Mouse (Mus musculus) neural tube, embryonic 12.5 days (tissue): ENCODE results near the gene Jun. TPM values are rescaled to one million over a fixed set of nuclear protein-coding genes. Genes with fewer than 3 reads are reported as not detected.

Experiments used
- ATAC-seq: fragments of 200-750 bp; cut with Nextera tagmentation; 2 replicates; pipeline ENCODE4 v1.8.0; 2017; ENCODE audit warnings: low read depth, mild to moderate bottlenecking, moderate TSS enrichment, moderate library complexity; ENCODE audit not compliant: low FRiP score
- H3K27ac ChIP-seq: fragments of 300-500 bp; sonication (generic); 2 replicates; pipeline ENCODE4 v1.5.1; 2016
- H3K27me3 ChIP-seq: fragments of 300-500 bp; sonication (generic); replicated peaks from 2 replicates; pipeline ENCODE4 v1.6.1; 2016; ENCODE audit warnings: mild to moderate bottlenecking
- H3K36me3 ChIP-seq: fragments of 300-500 bp; sonication (generic); 2 replicates; pipeline ENCODE4 v1.6.1; 2016; ENCODE audit warnings: mild to moderate bottlenecking
- H3K4me1 ChIP-seq: fragments of 300-500 bp; sonication (generic); 2 replicates; pipeline ENCODE4 v1.6.1; 2016
- H3K4me2 ChIP-seq: fragments of 300-500 bp; sonication (generic); replicated peaks from 2 replicates; pipeline ENCODE4 v1.6.1; 2016; ENCODE audit warnings: mild to moderate bottlenecking
- H3K4me3 ChIP-seq: fragments of 300-500 bp; sonication (generic); 2 replicates; pipeline ENCODE4 v1.5.1; 2016
- H3K9ac ChIP-seq: fragments of 300-500 bp; sonication (generic); 2 replicates; pipeline ENCODE4 v1.6.1; 2016; ENCODE audit warnings: mild to moderate bottlenecking
- H3K9me3 ChIP-seq: fragments of 300-500 bp; sonication (generic); 2 replicates; pipeline ENCODE4 v1.6.1; 2016; ENCODE audit warnings: mild to moderate bottlenecking
- WGBS: fragments of 180-500 bp; shearing (Covaris S2); methylation state at CpG from one replicate; pipeline ENCODE4 v1.1.7; 2016; 5-methylcytosine and 5-hydroxymethylcytosine counted together
- polyA plus RNA-seq: library from polyadenylated mRNA; unstranded; fragments of >200 nt; fragmentation: Nextera tagmentation; extraction: Ambion mirVana; gene quantifications from 2 replicates; pipeline ENCODE4 v1.2.1, GENCODE M21; 2016

Jun gene
- polyA plus RNA-seq: 104 and 109 TPM in 2 replicates

DNA sequence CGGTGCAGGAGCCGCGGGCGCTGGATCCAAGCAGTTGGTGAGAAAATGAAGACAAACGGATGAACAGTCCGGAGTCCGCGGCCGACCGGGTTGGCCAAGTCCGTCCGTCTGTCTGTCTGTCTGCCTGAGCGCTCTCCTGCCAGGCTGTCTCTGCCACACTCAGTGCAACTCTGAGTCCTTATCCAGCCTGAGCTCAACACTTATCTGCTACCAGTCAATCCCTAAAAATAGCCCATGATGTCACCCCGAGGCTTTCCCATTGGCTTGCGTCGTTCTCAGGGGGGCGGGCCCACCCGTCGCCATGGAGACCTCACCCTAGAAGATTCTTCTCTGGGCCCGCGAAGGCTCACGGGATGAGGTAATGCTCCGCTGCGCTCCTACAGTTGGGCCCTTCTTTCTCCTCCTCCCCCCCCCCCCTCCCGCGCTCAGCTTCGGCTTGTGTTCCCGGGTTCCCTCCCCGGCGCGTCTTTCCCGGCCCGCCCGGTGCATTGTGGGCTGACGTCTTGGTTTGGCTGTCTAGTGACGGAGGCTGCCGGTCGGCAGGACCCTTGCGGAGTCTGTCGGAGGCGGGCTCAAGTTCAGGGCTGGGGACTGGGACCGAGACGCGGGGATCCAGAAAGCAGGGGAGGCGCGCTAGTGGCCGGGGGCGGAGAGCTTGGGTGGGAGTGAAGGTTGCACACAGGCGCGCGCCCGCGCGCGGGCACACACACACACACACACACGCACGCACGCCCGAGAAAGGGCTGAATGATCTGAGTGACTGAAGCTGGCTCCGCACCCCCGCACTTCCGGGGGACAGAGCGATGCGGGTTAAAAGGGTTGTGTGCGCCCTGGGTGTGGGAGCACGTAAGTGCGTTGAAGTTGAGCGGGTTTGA, at the start of gene Jun:
TSS of gene Jun (minus strand) at position 198 of the 875 bp plus-strand sequence.
- peak within 1 kb of the TSS; percentile 76 for H3K4me3 ChIP-seq
- peak; percentile 88 for ATAC-seq
- peak within 1 kb of the TSS; percentile 92 for H3K4me2 ChIP-seq
- no peaks in the 10 kb centered on the region for H3K36me3 ChIP-seq
- H3K9me3 ChIP-seq: no peaks in the 10 kb centered on the region
- peaks cover 28% of the 10 kb centered on the region for H3K4me1 ChIP-seq
- H3K9ac ChIP-seq: peak within 1 kb of the TSS; percentile 87
- WGBS: under 1% methylated on average over 68 of the region's 68 CpGs
- peak within 1 kb of the TSS; percentile 94 for H3K27ac ChIP-seq
- no peaks in the 10 kb centered on the region for H3K27me3 ChIP-seq

DNA sequence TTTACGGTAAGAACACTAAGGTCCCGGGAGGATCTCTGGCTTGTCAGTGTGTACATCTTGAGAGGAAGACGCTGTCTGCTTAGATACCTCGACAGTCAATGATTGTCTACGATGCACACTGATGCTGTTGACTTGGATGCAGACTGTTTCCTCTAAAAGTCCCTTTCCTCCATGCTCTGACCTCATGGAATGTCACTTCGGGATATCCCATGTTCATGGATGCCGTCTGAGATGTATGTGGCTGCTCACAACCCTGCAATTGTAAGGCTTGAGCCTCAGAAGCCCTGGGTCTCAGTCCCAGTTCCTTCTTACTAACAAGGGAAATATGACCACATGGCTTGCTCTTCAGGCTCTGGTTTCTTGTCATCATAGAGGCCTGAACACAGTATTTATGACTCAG, 49.7 kb upstream of the Jun start:
- peaks cover 14% of the 10 kb centered on the region for H3K4me1 ChIP-seq
- no peak overlapping the region for H3K9ac ChIP-seq
- H3K27ac ChIP-seq: no peak overlapping the region
- WGBS: 94% methylated on average over 7 of the region's 7 CpGs
- no peak overlapping the region for H3K4me3 ChIP-seq
- ATAC-seq: no peak
- no peak overlapping the region for H3K4me2 ChIP-seq
- H3K36me3 ChIP-seq: no peaks in the 10 kb centered on the region
- H3K9me3 ChIP-seq: no peaks in the 10 kb centered on the region
- no peaks in the 10 kb centered on the region for H3K27me3 ChIP-seq

GRCm38 (mm10) chr4:95100694-95101093, 48.7 kb upstream of the Jun start:
- Histone ChIP-seq H3K9ac (no peak overlapping the region), H3K27me3 (no peaks in the 10 kb centered on the region), H3K9me3 (no peaks in the 10 kb centered on the region), H3K27ac (no peak overlapping the region), H3K4me3 (no peak overlapping the region), H3K4me1 (peaks cover 4% of the 10 kb centered on the region), H3K4me2 (no peak overlapping the region), H3K36me3 (no peaks in the 10 kb centered on the region)
- ATAC-seq: no peak

DNA sequence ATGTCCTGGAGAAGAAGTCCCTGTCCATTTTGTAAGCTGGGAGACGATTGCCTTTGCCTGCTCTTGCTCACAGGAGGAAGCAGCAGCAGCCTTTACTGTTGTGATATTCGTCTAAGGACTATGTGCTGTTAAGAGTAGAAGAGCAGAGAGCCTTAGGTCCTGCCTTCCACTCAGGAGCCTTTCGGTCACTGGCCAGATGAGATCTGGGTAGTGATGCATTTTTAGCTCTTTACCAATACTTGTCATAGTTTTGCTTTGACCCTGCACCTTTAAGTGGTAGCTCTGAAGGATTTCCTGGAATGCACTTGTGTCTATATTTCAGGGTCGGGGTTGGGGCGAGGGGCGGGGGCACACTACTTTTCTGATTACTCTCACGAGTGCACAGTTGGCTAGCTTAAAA, 47.4 kb upstream of the Jun start:
- no peak for ATAC-seq
- 83% methylated on average over 7 of the region's 7 CpGs for WGBS
- H3K27ac ChIP-seq: no peak overlapping the region

GRCm38 (mm10) chr4:95098722-95099097, 46.7 kb upstream of the Jun start:
- no peak overlapping the region for H3K4me3 ChIP-seq
- H3K27me3 ChIP-seq: no peaks in the 10 kb centered on the region
- no peaks in the 10 kb centered on the region for H3K9me3 ChIP-seq
- no peak overlapping the region for H3K9ac ChIP-seq
- no peaks in the 10 kb centered on the region; the same call in 1 of the 2 replicates for H3K4me1 ChIP-seq
- no peak overlapping the region for H3K4me2 ChIP-seq
- WGBS: 59% methylated on average over 5 of the region's 5 CpGs
- no peaks in the 10 kb centered on the region for H3K36me3 ChIP-seq
- H3K27ac ChIP-seq: no peak overlapping the region
- no peak for ATAC-seq

More for the DNA sequence above, 47.4 kb upstream of the Jun start:
- no peak overlapping the region for H3K9ac ChIP-seq
- H3K9me3 ChIP-seq: no peaks in the 10 kb centered on the region
- no peaks in the 10 kb centered on the region for H3K27me3 ChIP-seq
- no peaks in the 10 kb centered on the region for H3K36me3 ChIP-seq
- H3K4me1 ChIP-seq: no peaks in the 10 kb centered on the region; the same call in 1 of the 2 replicates
- no peak overlapping the region for H3K4me3 ChIP-seq
- no peak overlapping the region for H3K4me2 ChIP-seq

GRCm38 (mm10) chr4:95097942-95098721, 46.1 kb upstream of the Jun start:
- Histone ChIP-seq H3K9ac (no peak overlapping the region), H3K27ac (no peak overlapping the region), H3K4me2 (no peak overlapping the region), H3K4me1 (no peaks in the 10 kb centered on the region; the same call in 1 of the 2 replicates), H3K27me3 (no peaks in the 10 kb centered on the region), H3K36me3 (no peaks in the 10 kb centered on the region), H3K9me3 (no peaks in the 10 kb centered on the region), H3K4me3 (no peak overlapping the region)
- no peak for ATAC-seq
- 65% methylated on average over 10 of the region's 10 CpGs for WGBS

GRCm38 (mm10) chr4:95096731-95097130, 44.7 kb upstream of the Jun start:
- no peak overlapping the region for H3K27ac ChIP-seq
- no peaks in the 10 kb centered on the region; the same call in 1 of the 2 replicates for H3K4me1 ChIP-seq
- no peaks in the 10 kb centered on the region for H3K27me3 ChIP-seq
- H3K4me2 ChIP-seq: no peak overlapping the region
- no peak overlapping the region for H3K9ac ChIP-seq
- 80% methylated on average over 2 of the region's 2 CpGs for WGBS
- no peaks in the 10 kb centered on the region for H3K9me3 ChIP-seq
- ATAC-seq: no peak
- no peaks in the 10 kb centered on the region for H3K36me3 ChIP-seq
- H3K4me3 ChIP-seq: no peak overlapping the region

DNA sequence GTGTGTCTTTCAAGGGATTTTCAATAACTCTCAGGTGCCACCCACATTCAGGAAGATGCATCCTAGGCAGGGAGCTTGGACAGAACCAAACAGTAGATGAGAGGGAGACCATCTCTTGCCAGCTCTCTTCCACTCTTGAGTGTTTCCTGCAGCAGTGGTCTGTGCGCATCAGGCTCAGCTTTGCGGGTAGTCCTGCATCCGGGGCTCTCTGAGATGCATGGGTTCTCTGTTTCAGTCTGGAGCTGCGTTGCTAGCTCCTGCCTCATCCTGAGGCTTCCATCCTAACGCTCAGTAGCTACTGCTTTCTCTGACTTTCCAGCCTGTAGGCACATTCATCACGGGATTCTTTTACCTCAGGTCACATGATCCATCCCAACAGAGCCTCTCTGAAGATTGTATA, 43.9 kb upstream of the Jun start:
- Histone ChIP-seq H3K9ac (no peak overlapping the region), H3K9me3 (no peaks in the 10 kb centered on the region), H3K4me1 (no peaks in the 10 kb centered on the region; the same call in 1 of the 2 replicates), H3K27ac (no peak overlapping the region), H3K4me2 (no peak overlapping the region), H3K4me3 (no peak overlapping the region), H3K27me3 (no peaks in the 10 kb centered on the region), H3K36me3 (no peaks in the 10 kb centered on the region)
- 87% methylated on average over 6 of the region's 6 CpGs for WGBS
- no peak for ATAC-seq

DNA sequence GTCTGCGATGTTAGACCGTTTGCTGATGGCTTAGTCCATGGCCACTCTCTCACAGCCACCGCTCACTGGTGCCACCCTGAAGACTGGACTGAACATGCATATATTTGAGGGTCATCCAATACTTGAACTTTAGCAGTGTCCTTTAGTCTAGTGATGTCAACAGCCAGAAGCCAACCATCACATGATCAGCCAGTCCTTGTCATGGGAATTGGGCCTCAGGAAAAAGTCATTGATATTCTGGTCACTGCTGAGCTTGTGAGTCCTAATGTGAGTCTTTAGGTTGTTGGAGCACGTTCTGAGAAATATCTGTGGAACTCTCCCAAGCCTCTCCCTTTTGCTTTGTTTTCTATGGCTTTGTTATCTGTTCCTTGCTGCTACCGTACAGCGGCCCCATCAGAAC, 43.3 kb upstream of the Jun start:
- Histone ChIP-seq H3K9me3 (no peaks in the 10 kb centered on the region), H3K36me3 (no peaks in the 10 kb centered on the region), H3K4me2 (no peak overlapping the region), H3K9ac (no peak overlapping the region), H3K27me3 (no peaks in the 10 kb centered on the region), H3K4me3 (no peak overlapping the region), H3K27ac (no peak overlapping the region), H3K4me1 (no peaks in the 10 kb centered on the region; the same call in 1 of the 2 replicates)
- ATAC-seq: no peak
- WGBS: 91% methylated on average over 6 of the region's 6 CpGs

DNA sequence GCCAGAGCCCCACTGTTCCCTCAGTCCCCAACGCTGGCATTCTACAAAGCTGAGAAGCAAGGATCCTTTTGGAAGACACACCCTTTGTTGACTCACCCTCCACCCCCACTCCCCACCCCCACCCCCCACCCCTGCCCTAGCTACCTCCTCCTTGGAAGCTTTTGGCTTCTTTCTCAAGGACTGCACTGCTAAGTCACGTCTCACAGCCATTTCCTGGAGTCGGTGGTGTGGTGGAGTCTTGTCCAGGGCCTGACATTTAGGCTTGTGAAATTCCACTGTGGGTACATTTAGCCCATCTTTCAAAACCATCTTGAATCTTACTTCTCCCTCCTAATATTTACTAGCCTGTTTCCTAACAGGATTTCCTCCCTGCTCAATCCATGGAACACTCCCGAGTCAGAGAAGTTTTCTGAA, 42.7 kb upstream of the Jun start:
- Histone ChIP-seq H3K9me3 (no peaks in the 10 kb centered on the region), H3K9ac (no peak overlapping the region), H3K4me1 (no peaks in the 10 kb centered on the region; the same call in 1 of the 2 replicates), H3K27ac (no peak overlapping the region), H3K27me3 (no peaks in the 10 kb centered on the region), H3K4me2 (no peak overlapping the region), H3K4me3 (no peak overlapping the region), H3K36me3 (no peaks in the 10 kb centered on the region)
- 66% methylated on average over 4 of the region's 4 CpGs for WGBS
- ATAC-seq: no peak

DNA sequence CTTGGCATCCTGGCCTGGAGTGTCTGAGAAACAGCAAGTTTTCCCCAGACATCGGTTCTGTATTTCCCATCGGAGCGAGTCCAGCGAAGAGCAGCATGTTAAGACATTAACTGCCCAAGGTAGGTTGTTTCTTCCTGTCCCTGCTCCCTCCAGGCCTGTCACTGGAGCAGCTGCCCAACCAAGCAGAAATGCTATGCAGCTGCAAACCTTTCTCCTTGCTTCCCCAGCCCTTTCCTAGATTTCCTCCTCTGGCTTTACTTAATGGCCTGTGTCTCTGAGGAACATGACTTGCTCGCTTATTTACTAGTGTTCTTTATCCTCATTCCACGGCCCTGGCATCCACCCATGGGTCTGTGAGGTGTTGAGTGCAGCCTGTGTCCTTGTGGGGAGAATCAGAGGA, 41.6 kb upstream of the Jun start:
- Histone ChIP-seq H3K27ac (no peak overlapping the region), H3K4me3 (no peak overlapping the region), H3K4me1 (no peaks in the 10 kb centered on the region; the same call in 1 of the 2 replicates), H3K9me3 (no peaks in the 10 kb centered on the region), H3K4me2 (no peak overlapping the region), H3K36me3 (no peaks in the 10 kb centered on the region), H3K27me3 (no peaks in the 10 kb centered on the region), H3K9ac (no peak overlapping the region)
- ATAC-seq: no peak
- 80% methylated on average over 6 of the region's 6 CpGs for WGBS

- WGBS: 85% methylated on average over 4 of the region's 4 CpGs
- no peak for ATAC-seq
- Histone ChIP-seq H3K4me2 (no peak overlapping the region), H3K9ac (no peak overlapping the region), H3K4me3 (no peak overlapping the region), H3K4me1 (no peaks in the 10 kb centered on the region), H3K27ac (no peak overlapping the region), H3K27me3 (no peaks in the 10 kb centered on the region), H3K9me3 (no peaks in the 10 kb centered on the region), H3K36me3 (no peaks in the 10 kb centered on the region)
Measured at GRCm38 (mm10) chr4:95092516-95092915, 40.5 kb upstream of the Jun start.
